Mouse (Mus musculus) heart, adult 2 months (tissue): ENCODE results near the gene Tgm1. TPM values are rescaled to one million over a fixed set of nuclear protein-coding genes. Genes with fewer than 3 reads are reported as not detected.

ENCODE experiments used
- DNase-seq, 2 experiments: peaks; one replicate each; pipeline ENCODE4 v3.0.0; 2021
- H3K27ac ChIP-seq: fragments of 200-600 bp; 2 replicates; pipeline ENCODE4 v1.8.1; 2022
- H3K27me3 ChIP-seq: fragments of 200-500 bp; 2 replicates; pipeline ENCODE4 v1.6.1; 2012; ENCODE audit warnings: mild to moderate bottlenecking, low read length, inconsistent platforms, mixed read lengths; ENCODE audit not compliant: control insufficient read depth, insufficient read depth
- H3K36me3 ChIP-seq: fragments of 200-500 bp; 2 replicates; pipeline ENCODE4 v1.6.1; 2012; ENCODE audit warnings: low read length, inconsistent platforms; ENCODE audit not compliant: control insufficient read depth, insufficient read depth
- H3K4me1 ChIP-seq: fragments of 200-500 bp; 2 replicates; pipeline ENCODE4 v1.6.1; 2011; ENCODE audit warnings: low read length; ENCODE audit not compliant: control insufficient read depth, insufficient read depth
- H3K4me3 ChIP-seq: fragments of 200-600 bp; 2 replicates; pipeline ENCODE4 v1.8.1; 2022
- H3K79me2 ChIP-seq: fragments of 200-500 bp; replicated peaks from 2 replicates; pipeline ENCODE4 v1.6.1; 2012; ENCODE audit warnings: mild to moderate bottlenecking, inconsistent platforms, low read length, moderate library complexity, mixed read lengths; ENCODE audit not compliant: control insufficient read depth, insufficient read depth
- H3K9ac ChIP-seq: fragments of 200-500 bp; 2 replicates; pipeline ENCODE4 v1.6.1; 2012; ENCODE audit warnings: low read depth, mild to moderate bottlenecking, control low read depth, inconsistent platforms, low read length, mixed read lengths
- CTCF ChIP-seq: fragments of 200-600 bp; IDR thresholded peaks from 2 replicates; pipeline ENCODE4 v1.8.1; 2022; ENCODE audit warnings: antibody characterized with exemption, mild to moderate bottlenecking, moderate library complexity
- EP300 ChIP-seq: fragments of 200-500 bp; IDR thresholded peaks from 2 replicates; pipeline ENCODE4 v1.6.1; 2011; ENCODE audit warnings: low read depth, low read length, control low read depth; ENCODE audit not compliant: insufficient read depth
- POLR2A ChIP-seq: fragments of 200-500 bp; IDR thresholded peaks from 2 replicates; pipeline ENCODE4 v1.6.1; 2011; ENCODE audit warnings: mild to moderate bottlenecking, low read depth, low read length, control low read depth; ENCODE audit not compliant: insufficient read depth
- WGBS: fragments of 180-500 bp; shearing (Covaris S2); methylation state at CpG from one replicate; pipeline ENCODE4 v1.1.7; 2018; 5-methylcytosine and 5-hydroxymethylcytosine counted together
- intact Hi-C: fragments of 180-260 bp; cut with DNase I; formaldehyde crosslinking; loops from one replicate; pipeline ENCODE4 v1.15.1; 2025
- polyA plus RNA-seq: library from polyadenylated mRNA; depleted of rRNA; stranded (reverse); fragments of >200 nt; gene quantifications from 2 replicates; pipeline ENCODE4 v1.2.3, GENCODE M21; 2012
- total RNA-seq, 2 experiments: library from RNA; stranded (reverse); gene quantifications; 2 replicates each; pipeline ENCODE4 v1.2.3; 2021

The Tgm1 gene
- total and polyA plus RNA-seq, 3 experiments: 0.16 to 0.43 (median 0.31) TPM

DNA sequence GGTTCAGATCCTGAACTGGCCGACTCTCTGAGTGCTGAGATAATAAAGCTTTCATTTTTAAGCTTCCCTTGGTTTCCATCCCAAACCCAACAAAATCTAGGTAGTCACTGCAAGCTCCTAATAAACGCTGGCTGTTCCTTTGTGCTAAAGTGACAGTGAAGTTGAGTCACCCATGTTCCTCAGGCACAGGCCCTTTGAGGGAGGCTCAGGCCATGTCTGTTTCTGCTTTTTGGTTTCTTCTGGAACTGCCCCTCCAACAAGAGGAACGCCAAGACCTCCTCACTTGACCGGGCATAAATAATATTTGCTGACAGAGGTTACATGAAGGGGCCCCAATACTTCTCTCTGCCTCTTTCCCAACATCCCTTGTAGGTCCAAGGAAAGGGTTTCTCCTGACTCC lies 22.0 kb upstream of the Tgm1 start:
- H3K79me2 ChIP-seq: no peaks in the 10 kb centered on the region
- DNase-seq: no peak
- no peak overlapping the region for H3K27ac ChIP-seq
- no peaks in the 10 kb centered on the region for H3K27me3 ChIP-seq
- H3K4me1 ChIP-seq: no peaks in the 10 kb centered on the region
- TF ChIP-seq EP300 (no peak), POLR2A (no peak)
- H3K9ac ChIP-seq: no peak overlapping the region
- 70% methylated on average over 4 of the region's 4 CpGs for WGBS
- intact Hi-C loops: no loop called here
- no peaks in the 10 kb centered on the region for H3K36me3 ChIP-seq
- H3K4me3 ChIP-seq: no peak overlapping the region

DNA sequence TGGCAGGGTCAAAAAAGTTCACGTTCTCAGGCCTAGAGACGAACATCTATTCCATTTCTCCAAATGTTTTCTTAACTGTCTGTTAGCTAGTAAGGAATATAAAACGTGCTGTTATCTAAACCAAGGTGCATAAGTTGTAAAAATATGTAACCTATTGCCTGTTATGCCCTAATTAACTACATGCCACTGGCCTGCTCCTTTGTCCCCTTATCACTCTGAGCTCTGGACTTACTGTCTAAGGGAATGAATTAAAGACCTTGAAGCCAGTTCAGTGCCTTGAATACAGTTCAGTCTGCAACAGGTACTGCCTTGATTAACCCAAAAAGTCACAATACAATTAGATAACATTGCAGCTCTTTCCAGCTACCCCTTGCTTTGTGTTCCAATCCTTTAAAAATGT lies 21.6 kb upstream of the Tgm1 start:
- Histone ChIP-seq H3K27me3 (no peaks in the 10 kb centered on the region), H3K79me2 (no peaks in the 10 kb centered on the region), H3K4me3 (no peak overlapping the region), H3K4me1 (no peaks in the 10 kb centered on the region), H3K36me3 (no peaks in the 10 kb centered on the region), H3K27ac (no peak overlapping the region), H3K9ac (no peak overlapping the region)
- intact Hi-C loops: no loop called here
- no peak for DNase-seq
- 50% methylated on average over 3 of the region's 3 CpGs for WGBS
- TF ChIP-seq EP300: no peak
- no peak for TF ChIP-seq POLR2A
- no peak for TF ChIP-seq CTCF

DNA sequence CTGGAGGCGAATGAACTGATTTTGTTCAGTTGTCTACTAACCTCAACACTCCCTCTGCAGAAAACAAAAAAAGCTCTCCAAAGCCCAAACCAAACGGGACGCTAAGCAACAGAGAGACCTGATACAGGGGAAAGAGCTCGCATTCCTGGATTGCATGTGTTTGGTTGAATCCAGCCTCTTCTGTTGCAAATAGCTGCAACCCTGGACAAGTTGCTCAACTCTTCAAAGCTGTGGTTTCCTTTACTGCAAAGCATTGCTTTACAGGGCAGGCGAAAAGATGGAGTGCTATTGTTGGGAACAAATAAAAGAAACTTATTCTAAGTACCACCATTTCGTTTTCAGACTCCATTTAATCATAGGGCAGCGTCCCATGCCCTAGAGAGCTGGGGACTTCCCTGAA lies 21.1 kb upstream of the Tgm1 start:
- H3K79me2 ChIP-seq: no peaks in the 10 kb centered on the region
- no peak for TF ChIP-seq POLR2A
- TF ChIP-seq CTCF: no peak
- TF ChIP-seq EP300: no peak
- H3K36me3 ChIP-seq: no peaks in the 10 kb centered on the region
- H3K27me3 ChIP-seq: no peaks in the 10 kb centered on the region
- intact Hi-C loops: no loop called here
- DNase-seq: no peak
- 67% methylated on average over 7 of the region's 7 CpGs for WGBS
- H3K4me1 ChIP-seq: no peaks in the 10 kb centered on the region
- H3K9ac ChIP-seq: no peak overlapping the region
- no peak overlapping the region for H3K27ac ChIP-seq
- no peak overlapping the region for H3K4me3 ChIP-seq

DNA sequence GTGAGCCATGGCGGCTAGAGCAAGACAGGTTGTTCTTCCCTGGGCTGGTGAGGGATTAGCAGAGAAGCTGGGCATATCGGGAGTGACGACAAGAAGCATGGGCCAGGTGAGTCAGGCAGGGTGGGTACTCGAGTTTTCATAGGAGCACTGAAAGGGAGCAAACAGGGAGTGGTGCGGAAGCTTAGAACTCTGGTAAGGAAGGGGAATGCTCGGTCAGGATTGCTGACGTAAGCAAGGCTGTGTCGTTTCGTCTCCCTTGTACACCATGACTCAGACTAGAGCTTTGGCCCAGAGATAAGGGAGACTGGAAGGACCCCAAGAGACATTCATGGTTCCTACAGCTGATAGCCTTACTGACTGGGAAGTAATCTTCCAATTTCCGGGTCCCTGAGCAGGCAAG lies 20.2 kb upstream of the Tgm1 start:
- Histone ChIP-seq H3K79me2 (no peaks in the 10 kb centered on the region), H3K4me3 (no peak overlapping the region), H3K36me3 (no peaks in the 10 kb centered on the region), H3K9ac (no peak overlapping the region), H3K27me3 (no peaks in the 10 kb centered on the region), H3K27ac (no peak overlapping the region), H3K4me1 (no peaks in the 10 kb centered on the region)
- TF ChIP-seq EP300 (no peak), POLR2A (no peak), CTCF (no peak)
- DNase-seq: no peak
- intact Hi-C loops: no loop called here
- WGBS: 49% methylated on average over 10 of the region's 10 CpGs

DNA sequence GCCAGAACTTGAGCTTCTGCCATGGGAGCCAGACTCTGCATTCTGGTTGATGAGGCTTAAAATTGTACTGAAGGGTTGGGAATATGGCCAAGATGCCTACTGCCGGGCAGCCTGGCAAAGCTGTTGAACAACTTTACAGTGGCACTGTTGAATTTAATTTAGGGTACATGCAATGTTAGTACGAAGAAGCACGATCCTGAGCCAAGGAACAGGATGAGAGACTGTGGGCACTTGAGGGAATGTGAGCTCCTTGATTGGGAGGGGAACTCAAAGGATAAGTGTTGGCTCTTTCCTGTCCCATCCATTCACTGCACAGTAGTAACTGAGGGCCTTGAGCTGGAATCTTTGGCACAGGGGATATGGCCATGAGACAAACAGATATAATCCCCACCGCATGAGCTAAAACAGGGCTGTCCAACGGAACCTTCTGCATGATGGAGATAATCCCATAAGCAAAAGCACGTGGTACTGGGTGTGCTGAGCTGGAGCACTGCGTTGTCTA lies 16.9 kb upstream of the Tgm1 start:
- no peak overlapping the region for H3K4me3 ChIP-seq
- H3K36me3 ChIP-seq: no peaks in the 10 kb centered on the region
- 63% methylated on average over 7 of the region's 7 CpGs for WGBS
- H3K27me3 ChIP-seq: no peaks in the 10 kb centered on the region
- no peaks in the 10 kb centered on the region for H3K79me2 ChIP-seq
- H3K4me1 ChIP-seq: no peaks in the 10 kb centered on the region
- TF ChIP-seq EP300: no peak
- no peak for DNase-seq
- H3K27ac ChIP-seq: no peak overlapping the region
- no peak overlapping the region for H3K9ac ChIP-seq
- intact Hi-C loops: no loop called here

DNA sequence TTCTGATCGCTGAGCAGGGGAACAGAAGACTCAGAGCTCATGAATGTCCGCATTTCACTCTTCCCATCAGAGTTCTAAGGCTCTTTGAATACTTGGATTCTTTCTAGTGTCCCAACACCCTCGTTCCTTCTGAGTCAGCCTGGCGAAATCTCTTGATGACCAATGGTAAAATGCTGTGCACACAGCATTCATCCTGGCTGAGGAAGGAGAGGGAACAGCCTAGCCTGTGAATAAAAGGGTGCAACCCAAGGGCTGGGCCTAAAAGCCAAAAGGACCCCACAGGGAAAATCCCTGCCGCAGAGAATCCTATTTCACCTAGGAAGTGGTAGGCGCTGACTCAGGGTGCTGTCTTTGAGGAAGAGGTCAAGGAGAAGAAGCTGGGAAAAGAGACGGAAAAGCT lies 16.4 kb upstream of the Tgm1 start:
- Histone ChIP-seq H3K4me3 (no peak overlapping the region), H3K36me3 (no peaks in the 10 kb centered on the region), H3K9ac (no peak overlapping the region), H3K27me3 (no peaks in the 10 kb centered on the region), H3K27ac (no peak overlapping the region), H3K79me2 (no peaks in the 10 kb centered on the region), H3K4me1 (no peaks in the 10 kb centered on the region)
- TF ChIP-seq POLR2A (no peak), CTCF (no peak), EP300 (no peak)
- intact Hi-C loops: no loop called here
- 63% methylated on average over 7 of the region's 7 CpGs for WGBS
- no peak for DNase-seq
